Mouse (Mus musculus): Measurements from ENCODE around the gene Tktl2. TPM values are rescaled to one million over a fixed set of nuclear protein-coding genes. Genes with fewer than 3 reads are reported as not detected.

The Tktl2 gene
- total and polyA plus RNA-seq, 3 experiments: not detected

GRCm38 (mm10) chr8:66494496-66494895 is 17.1 kb upstream of the Tktl2 start:
- Histone ChIP-seq H3K27ac (ENCODE audit: control insufficient read depth, low read depth, low read length) (no peak overlapping the region), H3K4me1 (ENCODE audit: control insufficient read depth in 1 of 2, insufficient read depth in 2 of 2, low read length in 2 of 2) (peaks cover 4 to 9% of the 10 kb centered on the region in 2 experiments; a peak in 3 of 4 replicates)
- no peak for TF ChIP-seq GABPA (IDR thresholded peaks at IDR 0.05; ENCODE audit: low read depth, low read length)
- no peak for TF ChIP-seq MXI1 (IDR thresholded peaks at IDR 0.05; ENCODE audit: low read depth, low read length)
- no peak for TF ChIP-seq MYB (IDR thresholded peaks at IDR 0.05; ENCODE audit: low read depth, low read length)
- TF ChIP-seq TAL1 (IDR thresholded peaks at IDR 0.05; ENCODE audit: low read length): no peak
- no peak for TF ChIP-seq POLR2A (IDR thresholded peaks at IDR 0.05; ENCODE audit: control insufficient read depth in 1 of 2, insufficient read depth in 1 of 2, low read depth in 1 of 2, low read length in 2 of 2, poor library complexity in 1 of 2)
- no peak for TF ChIP-seq CHD2 (IDR thresholded peaks at IDR 0.05; ENCODE audit: low read length)
- TF ChIP-seq ZMIZ1 (IDR thresholded peaks at IDR 0.05; ENCODE audit: low read depth, low read length): no peak
- TF ChIP-seq NELFE (IDR thresholded peaks at IDR 0.05; ENCODE audit: low read depth, low read length): no peak
- no peak for TF ChIP-seq UBTF (IDR thresholded peaks at IDR 0.05; ENCODE audit: borderline replicate concordance, insufficient read depth, low read depth, low read length)

GRCm38 (mm10) chr8:66495726-66496125 is 15.8 kb upstream of the Tktl2 start:
- Histone ChIP-seq H3K79me2 (ENCODE audit: control insufficient read depth, insufficient read depth, low read length, poor library complexity) (no peaks in the 10 kb centered on the region), H3K36me3 (ENCODE audit: control insufficient read depth in 1 of 2, insufficient read depth in 2 of 2, low read length in 2 of 2) (peaks cover 0 to 4% of the 10 kb centered on the region in 2 experiments; a peak in 2 of 4 replicates), H3K9ac (ENCODE audit: control insufficient read depth, low read depth, low read length, poor library complexity, severe bottlenecking) (no peak overlapping the region), H3K4me1 (ENCODE audit: control insufficient read depth in 1 of 2, insufficient read depth in 2 of 2, low read length in 2 of 2) (peaks cover 0 to 6% of the 10 kb centered on the region in 2 experiments; a peak in 2 of 4 replicates), H3K9me3 (replicated peaks; ENCODE audit: insufficient read depth, low read length) (no peaks in the 10 kb centered on the region), H3K27ac (ENCODE audit: control insufficient read depth, low read depth, low read length) (no peak overlapping the region), H3K27me3 (ENCODE audit: control insufficient read depth in 1 of 2, insufficient read depth in 2 of 2, low read length in 2 of 2) (peaks cover 0 to 3% of the 10 kb centered on the region in 2 experiments; a peak in 1 of 4 replicates), H3K4me3 (ENCODE audit: control insufficient read depth in 1 of 2, insufficient read depth in 1 of 2, low read depth in 2 of 2, low read length in 2 of 2) (no peak overlapping the region)
- peak; percentile 78 for DNase-seq (ENCODE audit: low read depth, low spot score)
- TF ChIP-seq NELFE (IDR thresholded peaks at IDR 0.05; ENCODE audit: low read depth, low read length) (no peak), ELF1 (IDR thresholded peaks at IDR 0.05; ENCODE audit: low read depth, low read length) (no peak), ETS1 (IDR thresholded peaks at IDR 0.05; ENCODE audit: low read depth, low read length) (no peak), CHD1 (IDR thresholded peaks at IDR 0.05; ENCODE audit: low read depth, low read length) (no peak), POLR2AphosphoS2 (IDR thresholded peaks at IDR 0.05; ENCODE audit: low read length) (no peak), CTCF (IDR thresholded peaks at IDR 0.05 in 2 of 3, conservative IDR thresholded peaks at IDR 0.05 in 1 of 3; ENCODE audit: control insufficient read depth in 1 of 3, insufficient read depth in 1 of 3, low read depth in 2 of 3, low read length in 3 of 3, poor library complexity in 1 of 3, severe bottlenecking in 1 of 3) (peak; percentile 74 to 90 (median 87)), TBP (IDR thresholded peaks at IDR 0.05; ENCODE audit: low read depth, low read length) (no peak), GABPA (IDR thresholded peaks at IDR 0.05; ENCODE audit: low read depth, low read length) (no peak), USF1 (IDR thresholded peaks at IDR 0.05; ENCODE audit: low read depth, low read length) (no peak), MEF2A (IDR thresholded peaks at IDR 0.05; ENCODE audit: extremely low read depth, insufficient replicate concordance, low read depth, low read length, poor library complexity, severe bottlenecking) (no peak), UBTF (IDR thresholded peaks at IDR 0.05; ENCODE audit: borderline replicate concordance, insufficient read depth, low read depth, low read length) (no peak), MAFK (IDR thresholded peaks at IDR 0.05; ENCODE audit: borderline replicate concordance, low read depth, low read length) (no peak), POLR2AphosphoS5 (IDR thresholded peaks at IDR 0.05; ENCODE audit: borderline replicate concordance, low read depth, low read length) (no peak), ZMIZ1 (IDR thresholded peaks at IDR 0.05; ENCODE audit: low read depth, low read length) (no peak), KAT2A (conservative IDR thresholded peaks at IDR 0.05; ENCODE audit: low read depth, low read length) (no peak), EP300 (IDR thresholded peaks at IDR 0.05; ENCODE audit: low read depth in 1 of 2, low read length in 2 of 2) (no peak), MAX (IDR thresholded peaks at IDR 0.05; ENCODE audit: low read length) (no peak), RAD21 (IDR thresholded peaks at IDR 0.05; ENCODE audit: low read depth, low read length) (peak; percentile 75), ZC3H11A (IDR thresholded peaks at IDR 0.05; ENCODE audit: low read depth, low read length) (peak; percentile 64), USF2 (IDR thresholded peaks at IDR 0.05; ENCODE audit: borderline replicate concordance in 1 of 2, insufficient read depth in 1 of 2, low read depth in 1 of 2, low read length in 2 of 2) (no peak), TAL1 (IDR thresholded peaks at IDR 0.05; ENCODE audit: low read length) (no peak), CHD2 (IDR thresholded peaks at IDR 0.05; ENCODE audit: low read length) (no peak), RCOR1 (IDR thresholded peaks at IDR 0.05; ENCODE audit: low read depth, low read length) (no peak), HCFC1 (IDR thresholded peaks at IDR 0.05; ENCODE audit: low read depth, low read length) (no peak), GATA1 (IDR thresholded peaks at IDR 0.05; ENCODE audit: low read depth, low read length) (no peak), ZKSCAN1 (IDR thresholded peaks at IDR 0.05; ENCODE audit: low read depth, low read length) (no peak), BHLHE40 (IDR thresholded peaks at IDR 0.05; ENCODE audit: borderline replicate concordance, low read depth, low read length) (no peak), SIN3A (IDR thresholded peaks at IDR 0.05; ENCODE audit: low read length) (no peak)

More at GRCm38 (mm10) chr8:66494496-66494895, 17.1 kb upstream of the Tktl2 start:
- H3K79me2 ChIP-seq (ENCODE audit: control insufficient read depth, insufficient read depth, low read length, poor library complexity): no peaks in the 10 kb centered on the region
- no peaks in the 10 kb centered on the region for H3K9me3 ChIP-seq (replicated peaks; ENCODE audit: insufficient read depth, low read length)
- H3K9ac ChIP-seq (ENCODE audit: control insufficient read depth, low read depth, low read length, poor library complexity, severe bottlenecking): no peak overlapping the region
- no peak overlapping the region for H3K4me3 ChIP-seq (ENCODE audit: control insufficient read depth in 1 of 2, insufficient read depth in 1 of 2, low read depth in 2 of 2, low read length in 2 of 2)
- peaks cover 0 to 11% of the 10 kb centered on the region in 2 experiments; a peak in 2 of 4 replicates for H3K36me3 ChIP-seq (ENCODE audit: control insufficient read depth in 1 of 2, insufficient read depth in 2 of 2, low read length in 2 of 2)
- peaks cover 0 to 3% of the 10 kb centered on the region in 2 experiments; a peak in 1 of 4 replicates for H3K27me3 ChIP-seq (ENCODE audit: control insufficient read depth in 1 of 2, insufficient read depth in 2 of 2, low read length in 2 of 2)
- no peak for DNase-seq (ENCODE audit: low read depth, low spot score)
